Mouse (Mus musculus): ENCODE data around the gene Casp6. TPM values are rescaled to one million over a fixed set of nuclear protein-coding genes. Genes with fewer than 3 reads are reported as not detected.

The Casp6 gene
- polyA plus RNA-seq, 1 experiment: 6.7 TPM

- Histone ChIP-seq H3K4me1 (ENCODE audit: control insufficient read depth, insufficient read depth, low read length) (no peaks in the 10 kb centered on the region), H3K27me3 (ENCODE audit: control insufficient read depth, insufficient read depth, low read length) (no peaks in the 10 kb centered on the region), H3K27ac (ENCODE audit: insufficient read depth, low read length) (no peak overlapping the region), H3K4me3 (replicated peaks; ENCODE audit: insufficient read depth, low read depth, low read length) (no peak overlapping the region)
- TF ChIP-seq POLR2A (IDR thresholded peaks at IDR 0.05; ENCODE audit: borderline replicate concordance, insufficient read depth, low read length) (no peak), CTCF (IDR thresholded peaks at IDR 0.05; ENCODE audit: borderline replicate concordance, insufficient read depth, low read depth, low read length) (no peak)
- WGBS: 93% methylated on average over 4 of the region's 4 CpGs
- no peak for DNase-seq
These were observed 42.6 kb downstream of the Casp6 start for GRCm38 (mm10) chr3:129943813-129944212.

GRCm38 (mm10) chr3:129946217-129946914 lies 45.1 kb downstream of the Casp6 start:
- no peak for DNase-seq
- no peaks in the 10 kb centered on the region for H3K4me1 ChIP-seq (ENCODE audit: control insufficient read depth, insufficient read depth, low read length)
- H3K4me3 ChIP-seq (replicated peaks; ENCODE audit: insufficient read depth, low read depth, low read length): no peak overlapping the region
- TF ChIP-seq CTCF (IDR thresholded peaks at IDR 0.05; ENCODE audit: borderline replicate concordance, insufficient read depth, low read depth, low read length) (no peak), POLR2A (IDR thresholded peaks at IDR 0.05; ENCODE audit: borderline replicate concordance, insufficient read depth, low read length) (no peak)
- no peaks in the 10 kb centered on the region for H3K27me3 ChIP-seq (ENCODE audit: control insufficient read depth, insufficient read depth, low read length)
- no peak overlapping the region for H3K27ac ChIP-seq (ENCODE audit: insufficient read depth, low read length)
- 85% methylated on average over 5 of the region's 5 CpGs for WGBS

GRCm38 (mm10) chr3:129948359-129948758 lies 47.1 kb downstream of the Casp6 start:
- Histone ChIP-seq H3K4me1 (ENCODE audit: control insufficient read depth, insufficient read depth, low read length) (no peaks in the 10 kb centered on the region), H3K27me3 (ENCODE audit: control insufficient read depth, insufficient read depth, low read length) (no peaks in the 10 kb centered on the region), H3K4me3 (replicated peaks; ENCODE audit: insufficient read depth, low read depth, low read length) (no peak overlapping the region), H3K27ac (ENCODE audit: insufficient read depth, low read length) (no peak overlapping the region)
- TF ChIP-seq POLR2A (IDR thresholded peaks at IDR 0.05; ENCODE audit: borderline replicate concordance, insufficient read depth, low read length) (no peak), CTCF (IDR thresholded peaks at IDR 0.05; ENCODE audit: borderline replicate concordance, insufficient read depth, low read depth, low read length) (no peak)
- WGBS: 65% methylated on average over 5 of the region's 5 CpGs
- no peak for DNase-seq

- 87% methylated on average over 5 of the region's 5 CpGs for whole genome bisulfite sequencing
- H3K4me3 ChIP-seq (replicated peaks; ENCODE audit: insufficient read depth, low read depth, low read length): no peak overlapping the region
- no peak for DNase-seq
- H3K27me3 ChIP-seq (ENCODE audit: control insufficient read depth, insufficient read depth, low read length): no peaks in the 10 kb centered on the region
- no peak for TF ChIP-seq POLR2A (IDR thresholded peaks at IDR 0.05; ENCODE audit: borderline replicate concordance, insufficient read depth, low read length)
- TF ChIP-seq CTCF (IDR thresholded peaks at IDR 0.05; ENCODE audit: borderline replicate concordance, insufficient read depth, low read depth, low read length): no peak
- H3K27ac ChIP-seq (ENCODE audit: insufficient read depth, low read length): no peak overlapping the region
- no peaks in the 10 kb centered on the region for H3K4me1 ChIP-seq (ENCODE audit: control insufficient read depth, insufficient read depth, low read length)
These were observed 48.0 kb downstream of the Casp6 start for GRCm38 (mm10) chr3:129949158-129949773.

DNA sequence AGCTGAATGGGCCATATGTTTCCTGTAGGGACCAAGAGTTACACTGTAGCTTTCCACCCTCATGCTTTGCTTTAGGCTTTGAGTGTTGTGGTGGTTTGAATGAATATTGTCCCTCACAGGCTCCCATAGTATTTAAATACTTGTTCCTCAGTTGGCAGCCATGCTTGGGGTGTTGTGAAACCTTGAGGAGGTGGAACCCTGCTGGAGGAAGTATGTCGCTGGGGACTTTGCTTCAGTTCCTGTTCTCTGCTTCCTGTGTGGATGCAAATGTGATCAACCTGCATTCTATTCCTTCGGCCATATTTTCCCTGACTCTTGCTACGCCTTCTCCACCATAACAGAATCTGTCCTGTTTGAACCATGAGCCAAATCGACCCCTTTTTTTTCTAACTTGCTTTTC lies 52.1 kb downstream of the Casp6 start:
- TF ChIP-seq POLR2A (IDR thresholded peaks at IDR 0.05; ENCODE audit: borderline replicate concordance, insufficient read depth, low read length) (no peak), CTCF (IDR thresholded peaks at IDR 0.05; ENCODE audit: borderline replicate concordance, insufficient read depth, low read depth, low read length) (no peak)
- H3K4me1 ChIP-seq (ENCODE audit: control insufficient read depth, insufficient read depth, low read length): no peaks in the 10 kb centered on the region
- H3K27me3 ChIP-seq (ENCODE audit: control insufficient read depth, insufficient read depth, low read length): no peaks in the 10 kb centered on the region
- WGBS: 82% methylated on average over 4 of the region's 4 CpGs
- H3K27ac ChIP-seq (ENCODE audit: insufficient read depth, low read length): no peak overlapping the region
- H3K4me3 ChIP-seq (replicated peaks; ENCODE audit: insufficient read depth, low read depth, low read length): no peak overlapping the region
- DNase-seq: no peak

GRCm38 (mm10) chr3:129962533-129962932 lies 61.3 kb downstream of the Casp6 start:
- WGBS: 70% methylated on average over 8 of the region's 8 CpGs
- Histone ChIP-seq H3K27ac (ENCODE audit: insufficient read depth, low read length) (no peak overlapping the region), H3K27me3 (ENCODE audit: control insufficient read depth, insufficient read depth, low read length) (no peaks in the 10 kb centered on the region), H3K4me3 (replicated peaks; ENCODE audit: insufficient read depth, low read depth, low read length) (no peak overlapping the region), H3K4me1 (ENCODE audit: control insufficient read depth, insufficient read depth, low read length) (no peaks in the 10 kb centered on the region)
- DNase-seq: no peak
- TF ChIP-seq CTCF (IDR thresholded peaks at IDR 0.05; ENCODE audit: borderline replicate concordance, insufficient read depth, low read depth, low read length) (no peak), POLR2A (IDR thresholded peaks at IDR 0.05; ENCODE audit: borderline replicate concordance, insufficient read depth, low read length) (no peak)

Other genes starting within 250 kb of the Casp6 start
- 3.2 and 3.6 TPM in 2 replicates for gene Egf, start 146.1 kb upstream of the Casp6 start, polyA plus RNA-seq (2012; rRNA removed)
- 0.29 and 0.46 TPM in 2 replicates for gene Lrit3, start 97.4 kb upstream of the Casp6 start, polyA plus RNA-seq (2012; rRNA removed)
- gene Rrh, start 78.8 kb upstream of the Casp6 start, polyA plus RNA-seq (2012; rRNA removed): 0.77 and 0.79 TPM in 2 replicates
- gene Gar1, start 70.0 kb upstream of the Casp6 start, polyA plus RNA-seq (2012; rRNA removed): 33.8 and 38.3 TPM in 2 replicates
- gene Cfi, start 65.5 kb upstream of the Casp6 start, polyA plus RNA-seq (2012; rRNA removed): 0.06 and 0.15 TPM in 2 replicates
- 30.8 and 32.3 TPM in 2 replicates for gene Pla2g12a, start 22.8 kb upstream of the Casp6 start, polyA plus RNA-seq (2012; rRNA removed)
- 1.7 and 2.7 TPM in 2 replicates for gene Mcub, start 68.8 kb downstream of the Casp6 start, polyA plus RNA-seq (2012; rRNA removed)
- 65.8 and 69.6 TPM in 2 replicates for gene Sec24b, start 160.1 kb downstream of the Casp6 start, polyA plus RNA-seq (2012; rRNA removed)
- gene Col25a1, start 230.1 kb downstream of the Casp6 start, polyA plus RNA-seq (2012; rRNA removed): 3.5 and 3.7 TPM in 2 replicates

All from cerebellum, adult 2 months (tissue).